Mouse (Mus musculus): ENCODE measurements around the gene Sgsm3. TPM values are rescaled to one million over a fixed set of nuclear protein-coding genes. Genes with fewer than 3 reads are reported as not detected.

Gene Sgsm3
- polyA plus RNA-seq, 2 experiments from 2014 or later = 3.2 to 7.6 TPM

DNA sequence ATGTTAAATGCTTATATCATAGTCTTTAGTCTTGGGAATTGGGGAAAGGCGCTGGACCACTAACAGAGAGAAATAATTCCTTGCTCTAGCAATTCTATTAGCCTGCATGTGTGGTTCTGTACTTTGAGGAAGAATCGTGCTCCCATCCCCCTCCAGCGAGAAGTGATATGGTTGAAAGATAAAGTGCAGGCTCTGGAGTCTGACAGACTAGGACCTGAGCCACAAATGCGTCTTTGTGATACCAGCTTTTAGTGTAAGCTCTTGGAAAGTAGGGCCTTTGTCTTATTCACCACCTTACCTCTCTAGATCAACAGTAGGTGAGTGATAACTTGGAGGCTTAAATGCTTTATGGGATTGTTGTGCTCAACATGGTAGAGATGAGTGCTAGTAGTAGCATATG, 3.6 kb downstream of the Sgsm3 start:
- no peak for ATAC-seq

DNA sequence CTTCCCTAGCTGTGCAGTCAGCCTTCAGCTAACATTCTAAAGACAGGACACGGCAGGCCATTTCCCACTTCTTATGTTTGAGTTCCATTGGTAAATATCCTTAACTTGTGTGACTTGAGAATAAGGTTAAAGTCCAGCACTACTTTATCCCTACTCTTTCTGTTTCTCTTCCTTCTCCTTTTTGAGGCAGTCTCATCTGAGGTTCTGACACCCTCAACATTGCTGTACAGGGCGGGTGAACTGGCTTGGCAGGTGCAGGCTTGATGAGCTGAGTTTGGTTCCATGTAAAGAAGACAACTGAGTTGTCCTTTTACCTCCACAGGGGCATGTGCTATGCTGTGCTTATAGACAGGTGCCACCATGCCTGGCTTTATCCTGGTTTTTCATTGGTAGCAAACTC, 5.7 kb downstream of the Sgsm3 start:
- ATAC-seq = no peak

DNA sequence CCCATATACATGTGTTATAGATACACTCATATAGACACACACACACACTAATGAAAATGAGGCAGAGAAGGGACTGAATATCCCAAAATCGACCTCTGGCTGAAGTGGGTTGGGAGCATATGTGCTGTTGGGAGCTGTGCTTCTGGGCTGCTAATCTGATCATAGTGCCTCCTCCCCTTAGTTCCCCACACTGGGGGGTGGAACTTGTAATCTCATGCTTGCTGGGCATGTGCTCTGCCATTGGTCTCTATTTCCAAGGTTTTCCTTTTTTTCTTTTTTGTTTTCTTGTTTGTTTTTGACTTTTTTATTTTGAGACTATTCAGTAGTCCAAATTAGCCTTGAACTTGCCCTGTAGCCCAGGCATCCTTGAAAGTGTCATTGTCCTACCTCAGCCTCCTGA, 10.8 kb downstream of the Sgsm3 start:
- no peak for ATAC-seq

DNA sequence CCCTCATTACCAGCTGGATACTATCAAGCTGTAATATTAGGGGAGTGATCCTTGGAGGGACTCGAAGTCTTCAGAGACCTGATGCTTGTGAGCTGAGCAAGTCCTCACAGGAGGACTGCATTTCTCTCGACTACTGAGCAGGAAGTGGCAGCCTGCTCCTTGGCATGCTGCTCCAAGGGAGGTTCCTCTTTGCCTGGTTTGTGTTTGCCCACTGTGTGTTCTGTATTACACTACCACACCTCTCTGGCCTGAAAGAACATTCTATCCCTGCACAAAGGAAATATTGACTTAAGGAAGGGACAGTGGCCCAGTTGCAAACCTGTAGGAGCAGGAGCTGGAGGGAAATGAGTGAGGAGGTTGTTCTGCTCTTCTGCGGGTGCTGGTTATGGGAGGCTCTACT, 12.1 kb downstream of the Sgsm3 start:
- no peak for ATAC-seq

DNA sequence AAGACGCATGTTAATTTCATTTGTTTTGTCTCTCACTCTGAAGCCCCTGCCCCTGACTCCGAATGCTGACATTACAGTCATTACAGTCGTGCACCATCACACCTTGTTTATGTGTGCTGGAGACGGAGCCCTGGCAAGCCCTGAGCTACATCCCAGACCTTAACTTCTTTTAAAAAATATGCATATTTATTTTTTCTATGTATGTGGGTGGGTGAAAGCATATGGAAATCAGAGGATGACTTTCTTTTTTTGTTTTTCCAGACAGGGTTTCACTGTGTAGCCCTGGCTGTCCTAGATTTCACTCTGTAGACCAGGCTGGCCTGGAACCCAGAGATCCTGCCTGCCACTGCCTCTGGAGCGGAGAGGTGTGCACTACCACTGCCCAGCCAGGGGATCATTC, 17.4 kb downstream of the Sgsm3 start:
- ATAC-seq = no peak

DNA sequence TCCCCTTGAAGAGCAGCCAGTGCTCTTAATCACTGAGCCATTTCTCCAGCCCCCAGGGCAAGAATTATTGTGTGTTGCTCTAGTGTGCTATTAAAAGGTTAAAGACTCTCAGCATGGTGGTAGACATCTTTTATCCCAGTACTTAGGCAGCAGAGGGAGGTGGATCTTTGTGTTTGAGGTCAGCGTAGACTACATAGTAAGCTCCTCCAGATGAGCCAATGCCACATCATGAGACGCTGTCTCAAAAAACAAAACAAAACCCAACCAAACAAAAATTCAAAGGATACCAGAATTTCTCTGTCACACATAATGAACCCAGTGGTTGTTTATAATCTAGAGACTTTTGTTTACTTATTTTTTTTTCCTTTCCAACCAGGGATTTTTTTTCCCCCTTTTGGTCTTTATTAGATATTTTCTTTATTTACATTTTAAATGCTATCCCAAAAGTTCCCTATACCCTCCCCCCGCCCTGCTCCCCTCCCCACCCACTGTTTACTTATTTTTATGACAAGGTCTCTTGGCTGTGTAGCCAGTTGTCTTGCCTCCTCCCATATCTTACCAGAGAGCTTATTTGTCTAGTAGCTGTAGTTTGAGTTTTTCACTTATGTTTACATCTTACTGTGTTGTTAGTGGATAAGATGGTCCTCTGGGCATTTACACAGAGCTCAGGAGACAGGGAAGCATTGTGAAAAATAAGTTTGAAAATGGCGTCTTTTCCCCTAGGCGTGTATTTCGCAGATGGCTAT, 18.7 kb downstream of the Sgsm3 start:
- no peak for ATAC-seq

DNA sequence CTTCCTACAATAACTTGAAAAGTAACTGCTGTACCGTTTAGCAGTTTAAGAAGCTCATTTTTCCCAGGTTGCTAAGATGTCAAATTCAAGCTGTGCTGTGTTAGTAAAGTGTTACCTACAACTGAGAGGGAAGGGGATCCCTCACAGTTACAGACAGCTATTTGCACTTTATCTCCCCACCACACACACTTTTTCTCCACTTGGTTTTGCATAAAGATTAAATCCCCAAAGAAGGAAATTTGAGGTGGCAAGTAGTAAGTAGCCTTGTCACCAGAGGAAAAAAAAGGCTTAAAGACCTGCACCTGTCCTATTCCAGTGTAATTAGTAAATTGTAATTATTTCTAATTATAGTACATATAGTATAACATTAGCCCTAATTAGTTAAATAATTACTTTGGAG, 19.5 kb downstream of the Sgsm3 start:
- no peak for ATAC-seq

DNA sequence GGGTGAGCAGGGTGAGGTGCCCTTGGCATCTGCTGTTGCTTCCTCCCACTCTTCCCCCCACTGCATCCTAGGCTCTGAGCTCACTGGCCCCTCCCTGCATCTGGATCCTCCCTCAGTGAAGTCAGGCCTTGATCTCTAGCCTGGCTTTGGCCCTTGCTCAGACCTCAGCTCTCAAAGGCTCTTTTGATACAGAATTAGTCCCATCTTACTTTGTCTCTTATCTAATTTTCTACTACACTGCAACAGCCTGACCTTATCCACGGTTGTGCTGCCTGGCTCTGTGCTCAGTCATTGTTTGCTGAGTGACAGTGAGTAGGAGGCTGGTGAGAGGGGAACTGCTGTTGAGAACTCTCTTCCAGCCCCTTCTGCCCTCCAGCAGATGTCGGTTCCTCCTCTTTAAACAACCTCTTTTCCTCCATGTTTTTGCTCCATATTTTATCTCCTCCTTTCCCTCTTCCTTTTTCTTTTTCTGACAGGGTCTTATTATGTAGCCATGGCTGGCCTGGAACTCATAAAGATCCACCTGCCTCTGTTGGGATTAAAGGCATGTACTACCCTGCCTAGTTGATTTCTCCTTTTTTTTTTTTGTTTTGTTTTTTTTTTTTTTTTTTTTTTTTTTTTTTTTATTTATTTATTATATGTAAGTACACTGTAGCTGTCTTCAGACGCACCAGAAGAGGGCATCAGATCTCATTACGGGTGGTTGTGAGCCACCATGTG, 23.0 kb downstream of the Sgsm3 start:
- ATAC-seq = no peak

DNA sequence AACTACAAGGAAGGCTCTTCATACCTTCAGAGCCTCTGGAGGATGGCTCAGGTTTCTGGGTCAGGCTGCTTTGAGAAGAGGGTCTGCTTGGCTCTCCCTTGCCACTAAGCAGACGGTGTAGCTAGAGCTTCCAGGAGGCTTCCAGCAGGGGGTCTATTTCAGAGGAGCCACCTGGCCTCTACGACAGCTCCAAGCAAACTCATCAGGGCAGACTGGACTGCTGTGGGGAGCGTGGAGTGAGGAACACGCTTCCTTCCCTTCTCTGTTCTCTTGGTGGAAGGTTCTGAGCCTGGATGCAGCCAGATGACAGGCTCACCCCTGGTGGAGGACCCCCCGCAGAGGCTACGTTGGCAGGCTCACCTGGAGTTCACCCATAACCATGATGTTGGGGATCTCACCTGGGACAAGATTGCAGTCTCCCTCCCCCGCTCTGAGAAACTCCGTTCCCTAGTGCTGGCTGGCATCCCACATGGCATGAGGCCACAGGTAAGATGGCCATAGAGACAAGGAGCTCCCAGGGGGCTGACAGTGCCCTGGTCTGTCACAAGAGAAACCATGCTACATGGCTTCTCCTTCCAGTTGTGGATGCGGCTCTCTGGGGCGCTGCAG, 28.7 kb downstream of the Sgsm3 start:
- ATAC-seq = no peak

DNA sequence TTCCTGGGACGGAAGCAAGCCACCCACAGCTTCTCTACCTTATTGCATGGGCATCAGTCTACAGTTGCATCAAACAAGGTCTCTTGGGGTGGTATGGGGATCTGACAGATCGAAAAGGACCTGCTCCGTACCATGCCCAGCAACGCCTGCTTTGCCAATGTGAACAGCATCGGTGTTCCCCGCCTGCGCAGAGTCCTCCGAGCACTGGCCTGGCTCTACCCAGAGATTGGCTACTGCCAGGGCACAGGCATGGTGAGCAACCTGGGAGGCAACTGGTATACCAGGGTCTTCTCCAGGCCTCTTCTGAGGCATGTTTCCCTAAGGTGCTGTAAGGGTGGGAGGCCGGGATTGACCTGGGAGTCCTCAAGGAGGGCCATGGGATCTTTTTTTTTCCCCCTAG, 29.8 kb downstream of the Sgsm3 start:
- ATAC-seq = no peak

DNA sequence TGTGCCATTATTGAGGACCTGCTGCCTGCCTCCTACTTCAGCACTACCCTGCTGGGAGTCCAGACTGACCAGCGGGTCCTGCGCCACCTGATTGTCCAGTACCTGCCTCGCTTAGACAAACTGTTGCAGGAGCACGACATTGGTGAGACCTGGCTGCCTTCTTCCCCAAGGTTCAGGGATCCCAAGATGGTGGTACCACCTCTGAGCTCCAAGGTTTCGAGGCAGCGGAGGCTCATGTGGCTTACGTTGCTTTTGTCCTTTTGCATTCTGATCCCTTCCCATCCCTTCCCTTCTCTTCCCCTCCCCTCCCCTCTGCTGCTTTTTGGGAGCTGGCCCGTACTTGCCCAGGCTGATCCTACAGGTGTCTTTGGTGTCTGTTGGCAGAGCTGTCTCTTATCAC, 30.3 kb downstream of the Sgsm3 start:
- ATAC-seq = no peak

DNA sequence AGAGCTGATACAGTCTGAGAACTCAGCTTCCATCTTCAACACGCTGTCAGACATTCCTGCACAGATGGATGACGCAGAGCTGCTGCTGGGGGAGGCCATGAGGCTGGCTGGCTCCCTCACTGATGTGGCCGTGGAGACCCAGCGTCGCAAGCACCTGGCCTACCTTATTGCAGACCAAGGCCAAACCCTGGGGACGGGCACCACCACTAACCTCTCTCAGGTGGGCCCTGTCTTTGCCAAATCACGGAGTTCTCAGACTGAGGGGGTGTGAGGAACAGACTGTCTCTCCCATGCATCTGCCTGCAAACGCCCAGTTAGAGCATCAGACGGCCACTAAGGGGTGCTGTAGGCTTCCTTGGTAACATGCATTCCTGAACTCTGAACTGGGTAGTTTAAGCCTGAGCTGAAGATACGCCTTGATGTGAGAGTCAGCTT, 31.1 kb downstream of the Sgsm3 start:
- peak; percentile 56 for ATAC-seq

DNA sequence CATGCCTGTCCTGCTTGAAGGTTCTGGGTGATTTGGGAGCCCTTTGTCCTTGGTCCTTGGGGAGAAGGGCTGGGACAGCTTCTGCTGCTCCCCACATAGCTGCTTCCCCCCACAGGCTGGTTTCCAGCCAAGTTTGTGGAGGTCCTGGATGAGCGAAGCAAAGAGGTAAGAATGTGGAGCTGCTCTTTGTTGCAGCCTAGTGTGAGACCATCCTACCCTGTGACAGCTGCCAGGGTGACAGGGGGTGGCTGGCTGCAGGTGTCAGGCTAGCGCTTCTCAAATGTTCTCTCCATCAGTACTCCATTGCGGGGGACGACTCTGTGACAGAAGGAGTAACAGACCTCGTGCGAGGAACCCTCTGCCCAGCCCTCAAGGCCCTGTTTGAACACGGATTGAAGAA, 32.5 kb downstream of the Sgsm3 start:
- ATAC-seq = no peak

DNA sequence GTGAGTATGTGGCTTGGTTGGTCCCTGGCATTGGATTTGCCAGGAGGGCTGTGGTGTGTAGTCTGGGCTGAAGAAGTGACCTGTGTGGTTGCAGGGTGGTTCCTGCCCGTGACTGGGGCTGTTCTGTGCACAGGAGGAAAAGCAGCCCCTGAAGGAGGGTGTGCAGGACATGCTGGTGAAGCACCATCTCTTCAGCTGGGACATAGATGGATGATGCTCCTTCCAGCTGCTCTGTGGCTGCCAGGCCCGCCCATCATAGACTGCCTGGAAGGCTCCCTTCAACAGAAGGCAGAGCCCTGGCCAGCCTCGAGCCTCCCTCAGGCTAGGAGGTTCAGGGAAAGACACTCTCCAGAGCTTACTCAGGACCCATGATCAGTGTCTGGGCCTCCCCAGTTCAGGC, 34.0 kb downstream of the Sgsm3 start:
- no peak for ATAC-seq

DNA sequence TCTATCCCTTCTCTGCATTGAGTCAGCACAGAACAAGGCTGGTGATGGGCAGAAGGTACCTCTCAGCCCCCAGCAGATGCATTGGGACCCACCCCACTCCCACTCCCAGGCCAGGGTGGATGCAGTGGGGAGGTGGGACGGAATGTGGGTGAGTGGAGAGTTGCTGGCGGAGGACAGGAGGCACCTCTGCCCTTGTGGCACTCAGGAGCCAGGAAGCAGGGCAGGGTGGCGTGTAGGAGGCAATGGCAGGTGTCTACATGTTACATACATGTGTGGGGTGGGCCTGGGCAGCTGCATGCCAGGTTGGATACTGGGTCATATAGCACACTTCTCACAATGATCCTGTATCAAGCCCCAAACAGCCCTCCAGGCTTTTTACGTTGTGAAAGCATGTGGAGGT, 34.8 kb downstream of the Sgsm3 start:
- ATAC-seq = no peak

DNA sequence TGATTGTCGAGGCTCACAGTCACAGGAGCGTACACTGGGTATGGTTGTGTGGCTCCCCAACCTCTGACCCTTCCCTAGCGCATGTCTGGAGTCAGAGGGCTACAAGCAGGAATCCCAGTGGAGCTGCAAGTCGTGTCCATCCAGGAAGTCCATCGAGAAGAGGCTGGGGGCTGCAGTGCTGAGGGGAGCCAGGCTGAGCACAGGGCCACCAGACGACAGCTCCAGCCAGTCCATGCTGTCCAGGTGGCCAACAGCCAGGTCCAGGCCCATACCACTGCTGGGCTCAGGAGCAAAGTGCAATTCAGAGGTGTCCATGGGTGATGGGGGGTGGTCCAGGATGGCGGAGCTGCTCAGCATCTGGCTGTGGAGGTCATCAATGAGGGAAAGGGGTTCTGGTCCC, 35.6 kb downstream of the Sgsm3 start:
- ATAC-seq = no peak

DNA sequence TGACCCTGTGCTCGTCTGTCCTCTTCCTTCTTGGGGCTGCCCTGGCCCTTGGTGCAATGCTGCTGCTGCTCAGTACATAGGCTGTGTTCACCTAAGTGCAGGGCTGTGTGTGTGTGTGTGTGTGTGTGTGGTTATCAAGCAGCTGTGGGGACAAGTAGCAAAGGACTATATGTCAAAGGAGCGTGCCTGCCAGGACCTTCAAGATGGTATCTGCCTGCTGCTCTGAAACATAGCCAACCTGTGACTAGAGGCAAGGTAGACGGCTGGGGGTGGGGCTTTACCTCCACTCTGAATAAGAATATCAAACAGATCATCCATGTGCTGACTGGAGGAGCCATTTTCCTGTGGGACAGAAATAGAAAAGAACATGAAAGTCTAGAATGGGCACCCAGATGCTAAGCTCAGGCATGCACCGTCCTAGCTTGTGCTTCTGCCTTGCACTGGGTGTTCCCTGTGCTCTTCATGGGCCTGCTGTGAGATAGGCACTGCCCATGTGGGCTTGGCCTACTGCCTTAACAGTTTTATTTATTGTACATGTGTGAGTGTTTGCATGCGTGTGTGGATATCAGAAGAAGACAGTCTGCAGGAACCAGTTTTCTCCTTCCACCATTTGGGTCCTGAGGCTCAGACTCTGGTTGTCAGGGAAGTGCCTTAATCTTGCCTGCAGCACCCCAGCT, 37.6 kb downstream of the Sgsm3 start:
- no peak for ATAC-seq

DNA sequence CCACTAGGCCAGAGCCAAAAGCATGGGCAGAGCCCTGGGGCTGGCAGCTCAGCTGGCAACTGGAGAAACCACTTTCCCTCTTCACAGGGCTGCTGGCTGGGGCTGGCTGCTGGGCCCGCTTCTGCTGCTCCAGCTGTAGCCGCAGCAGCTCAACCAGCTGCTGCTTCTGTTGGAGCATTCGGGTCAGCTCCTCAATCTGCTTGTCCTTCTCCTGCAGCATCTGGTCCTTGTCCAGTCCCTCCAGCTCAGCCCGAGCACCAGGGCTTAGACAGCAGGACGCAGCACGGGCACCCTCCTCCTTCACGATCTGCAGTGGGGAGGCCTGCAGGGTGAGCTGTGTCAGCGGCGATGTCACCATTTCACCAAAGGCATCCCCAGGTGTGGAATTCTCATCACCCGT, 38.9 kb downstream of the Sgsm3 start:
- ATAC-seq = no peak

DNA sequence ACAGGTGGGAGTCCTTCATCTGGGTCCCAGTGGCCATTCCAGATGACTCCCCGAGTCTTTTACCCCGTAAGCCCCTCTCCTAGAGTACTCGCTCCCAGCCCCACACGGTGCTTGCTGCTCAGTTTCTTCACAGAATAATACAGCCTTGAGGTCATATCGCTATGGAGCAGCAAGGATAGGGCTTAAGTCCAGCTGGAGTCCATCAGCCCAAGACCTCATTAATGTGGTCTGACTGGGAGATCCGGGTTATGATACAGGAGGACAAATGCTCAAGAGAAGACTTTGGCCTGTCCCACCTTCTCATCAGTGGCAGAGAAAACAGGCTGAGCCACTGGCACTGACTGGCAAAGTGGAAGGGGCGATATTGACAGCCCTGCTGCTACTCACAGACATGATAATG, 39.7 kb downstream of the Sgsm3 start:
- ATAC-seq = no peak

DNA sequence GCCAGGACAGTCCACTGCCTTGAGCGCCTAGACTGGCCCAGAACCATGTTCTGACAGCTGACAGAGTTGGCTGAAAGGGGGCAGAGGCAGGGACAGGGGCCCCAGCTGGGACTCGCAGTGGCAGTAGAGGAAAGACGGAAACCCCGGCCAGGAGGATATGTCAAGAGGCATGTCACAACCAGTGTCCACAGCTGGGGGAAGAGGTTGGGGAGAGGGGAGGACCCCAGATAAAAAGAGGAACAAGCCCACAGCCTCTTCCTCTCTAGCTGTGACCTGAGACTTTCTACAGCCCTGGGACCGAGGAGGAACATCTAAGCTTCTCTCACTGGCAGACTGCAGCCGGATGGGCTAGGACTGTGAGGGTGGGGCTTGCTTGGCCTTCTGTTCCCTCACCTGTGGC, 43.8 kb downstream of the Sgsm3 start:
- ATAC-seq = no peak

DNA sequence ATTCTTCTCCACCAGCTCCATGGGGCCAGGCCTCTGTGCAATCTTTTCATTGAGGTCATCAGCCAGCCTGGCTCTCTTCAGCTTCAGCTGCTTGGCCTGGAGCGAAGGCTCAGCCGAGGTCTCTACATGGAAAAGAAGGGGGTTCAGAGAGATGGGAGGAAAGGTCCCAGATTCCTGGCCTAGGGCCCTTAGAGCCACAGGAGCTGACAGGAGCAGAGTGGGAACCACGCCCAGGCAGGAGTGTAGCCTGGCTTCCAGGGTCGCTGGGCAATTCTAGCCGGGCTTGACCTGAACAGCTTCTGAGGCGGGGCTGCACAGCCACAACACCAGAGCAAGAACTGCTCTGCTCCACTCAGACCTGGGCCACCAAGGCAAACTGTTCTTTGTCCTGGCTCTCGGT, 44.9 kb downstream of the Sgsm3 start:
- ATAC-seq = no peak

DNA sequence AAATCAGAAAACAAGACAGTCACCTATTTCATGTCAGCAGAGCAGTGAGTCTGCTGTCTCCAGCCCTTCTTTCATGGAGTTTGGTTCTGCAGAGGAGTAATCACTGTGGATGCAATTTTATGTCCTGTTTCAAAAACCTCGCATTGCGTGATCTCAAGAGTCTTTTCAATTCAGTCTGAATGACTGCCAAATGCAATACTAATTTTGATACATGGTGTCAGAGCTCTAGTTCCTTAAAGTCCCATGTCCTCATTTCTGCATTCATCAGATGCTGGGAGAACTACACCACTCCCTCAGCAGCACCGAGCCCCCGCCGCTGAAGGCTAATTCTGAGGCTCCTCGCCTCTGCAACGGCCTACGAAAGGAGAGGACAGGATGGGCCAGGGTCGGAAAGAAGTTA, 46.3 kb downstream of the Sgsm3 start:
- ATAC-seq = no peak

DNA sequence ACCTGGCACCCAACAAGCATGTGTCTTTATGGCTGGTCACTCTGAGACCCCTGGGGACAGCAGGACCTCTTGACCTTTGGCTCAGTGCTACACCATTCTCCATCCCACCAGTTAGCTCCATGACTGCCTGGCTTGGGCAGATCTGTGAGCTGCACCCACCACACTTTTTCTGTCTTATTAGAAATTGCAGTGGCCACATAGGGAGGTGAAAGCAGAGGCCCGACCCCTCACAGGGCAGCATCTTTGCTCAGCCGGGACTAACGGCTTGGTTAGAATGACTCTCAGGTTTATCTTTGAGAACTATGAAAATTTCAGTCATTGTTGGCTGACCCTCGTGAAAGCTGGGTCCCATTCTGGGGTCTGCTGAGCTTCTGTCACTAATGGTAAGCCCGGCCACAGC, 49.3 kb downstream of the Sgsm3 start:
- no peak for ATAC-seq

All from CD4-positive, CD25-positive, alpha-beta regulatory T cell, adult 4 months (primary cell).